Mouse (Mus musculus): ENCODE measurements around the gene Atxn10. TPM values are rescaled to one million over a fixed set of nuclear protein-coding genes. Genes with fewer than 3 reads are reported as not detected.

The Atxn10 gene
- polyA plus RNA-seq, 1 experiment from 2014 or later, result 345 TPM

DNA sequence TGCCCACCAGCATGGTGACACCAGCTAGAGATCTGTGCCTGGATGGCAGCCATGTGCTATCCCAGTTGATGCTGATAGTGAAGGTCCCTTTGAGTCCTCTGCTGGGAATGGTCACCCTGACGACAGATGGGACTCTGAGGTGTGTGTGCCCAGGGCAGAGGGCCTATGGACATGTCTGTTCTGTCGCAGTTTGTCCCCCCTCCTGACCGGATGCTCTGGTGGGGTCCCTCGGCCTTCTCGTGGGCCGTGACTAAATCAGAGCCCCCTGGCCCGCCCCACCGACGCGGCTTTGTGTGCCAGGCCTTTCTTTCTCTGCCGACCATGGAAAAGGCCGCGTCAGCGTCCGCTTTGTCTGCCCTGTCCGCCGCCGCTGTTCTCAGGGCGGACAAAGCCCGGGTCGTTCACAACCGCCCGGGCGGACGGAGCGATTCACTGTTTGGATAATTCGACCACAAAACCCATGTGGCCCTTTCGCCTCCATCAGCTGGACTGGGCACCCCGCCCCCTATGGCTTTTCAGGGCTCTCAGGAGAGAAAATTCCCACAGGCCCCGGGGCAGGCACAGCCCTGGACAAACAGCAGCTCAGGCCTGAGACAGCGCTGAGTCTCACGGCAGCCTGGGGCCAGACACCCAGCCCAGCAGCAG, 171.4 kb downstream of the Atxn10 start:
- Histone ChIP-seq H3K4me2 (replicated peaks) (no peak overlapping the region), H3K9ac (no peak overlapping the region), H3K4me1 (peaks cover 9% of the 10 kb centered on the region; the same call in 1 of the 2 replicates), H3K27me3 (no peaks in the 10 kb centered on the region), H3K27ac (no peak overlapping the region), H3K4me3 (no peak overlapping the region), H3K36me3 (no peaks in the 10 kb centered on the region), H3K9me3 (no peaks in the 10 kb centered on the region)
- whole genome bisulfite sequencing, result 75% methylated on average over 32 of the region's 32 CpGs
- no peak for ATAC-seq (ENCODE audit: insufficient number of reproducible peaks, insufficient read depth, low FRiP score, low TSS enrichment)

Other genes starting within 250 kb of the Atxn10 start
- gene Smc1b, start 204.3 kb upstream of the Atxn10 start, polyA plus RNA-seq (2016; fragmentation: Nextera tagmentation; extraction: Ambion mirVana), result 0.22 and 0.31 TPM in 2 replicates
- 0.98 and 1.0 TPM in 2 replicates for gene Ribc2, start 204.2 kb upstream of the Atxn10 start, polyA plus RNA-seq (2016; fragmentation: Nextera tagmentation; extraction: Ambion mirVana)
- gene Fbln1, start 130.3 kb upstream of the Atxn10 start, polyA plus RNA-seq (2016; fragmentation: Nextera tagmentation; extraction: Ambion mirVana), result 236 and 250 TPM in 2 replicates
- gene 7530416G11Rik, start 167.0 kb downstream of the Atxn10 start, polyA plus RNA-seq (2016; fragmentation: Nextera tagmentation; extraction: Ambion mirVana), result not detected in 2 replicates
- gene Wnt7b, start 246.2 kb downstream of the Atxn10 start, polyA plus RNA-seq (2016; fragmentation: Nextera tagmentation; extraction: Ambion mirVana), result 31.5 and 34.3 TPM in 2 replicates